Mouse (Mus musculus) retina, adult 2 months (tissue): ENCODE measurements at regions not wholly inside any gene's neighbourhood (a gene's known extent, or its start where the extent isn't known, plus 50 kb on each side); places are given as distances from the start of the nearest gene placed in this dataset.

ENCODE experiments used
- DNase-seq: peaks from one replicate; pipeline ENCODE4 v3.0.0-alpha.2; 2012; ENCODE audit warnings: low read depth, low spot score

GRCm38 (mm10) chr11:57904216-57904615 lies 71.6 kb upstream of the Hand1 start:
- no peak for DNase-seq

- DNase-seq, result no peak
These were observed 66.7 kb upstream of the Hand1 start for GRCm38 (mm10) chr11:57899335-57899734.

- no peak for DNase-seq
These were observed 62.9 kb upstream of the Hand1 start for GRCm38 (mm10) chr11:57895497-57895896.

- no peak for DNase-seq
These were observed 50.4 kb upstream of the Hand1 start for GRCm38 (mm10) chr11:57882736-57883635.
